Mouse (Mus musculus) heart, postnatal 4 days (tissue): ENCODE results near the gene Magoh. TPM values are rescaled to one million over a fixed set of nuclear protein-coding genes. Genes with fewer than 3 reads are reported as not detected.

Experiments used
- DNase-seq: peaks from one replicate; pipeline ENCODE4 v3.0.0; 2021
- total RNA-seq, 2 experiments: library from RNA; stranded (reverse); gene quantifications; 2 replicates each; pipeline ENCODE4 v1.2.3; 2021

Gene Magoh
- total RNA-seq, result 10 to 100 TPM; 69.6 to 79.9 TPM

DNA sequence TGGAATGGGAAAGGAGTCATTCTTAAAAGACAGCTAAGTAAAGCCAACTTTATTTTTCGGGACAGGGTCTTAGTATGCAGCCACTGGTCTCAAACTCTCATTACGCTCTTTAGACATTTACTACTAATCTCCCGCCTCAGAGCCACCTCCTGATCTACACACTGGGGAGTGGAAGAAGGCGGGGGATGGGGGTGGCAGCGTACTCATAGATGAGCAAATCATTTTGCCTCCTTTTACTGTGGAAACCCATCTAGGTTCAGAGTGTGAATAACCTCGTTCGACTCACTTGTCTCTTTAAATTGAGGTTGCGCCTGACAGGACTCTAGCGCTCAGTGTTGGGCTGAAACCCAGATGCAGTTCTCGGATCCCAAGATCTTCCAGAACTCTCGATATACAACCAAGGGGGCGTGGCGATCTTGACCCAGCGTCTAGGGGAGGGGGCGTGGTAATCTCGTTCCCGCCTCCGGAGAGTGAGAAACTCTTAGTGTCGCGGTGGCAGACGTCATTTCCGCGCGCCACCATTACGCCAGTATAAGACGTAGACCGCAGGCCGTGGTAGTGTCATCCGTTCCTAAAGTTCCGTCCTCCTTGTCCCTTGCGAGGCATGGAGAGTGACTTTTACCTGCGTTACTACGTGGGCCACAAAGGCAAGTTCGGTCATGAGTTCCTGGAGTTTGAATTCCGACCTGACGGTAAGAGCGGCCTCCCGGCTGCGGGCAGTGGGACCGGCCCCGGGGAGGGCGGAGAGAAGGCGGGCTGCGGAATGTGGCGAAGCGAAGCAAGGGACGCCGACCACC is at the start of gene Magoh:
TSS of gene Magoh (plus strand) at position 502 of the 797 bp plus-strand sequence.
- peak; percentile 97 for DNase-seq

DNA sequence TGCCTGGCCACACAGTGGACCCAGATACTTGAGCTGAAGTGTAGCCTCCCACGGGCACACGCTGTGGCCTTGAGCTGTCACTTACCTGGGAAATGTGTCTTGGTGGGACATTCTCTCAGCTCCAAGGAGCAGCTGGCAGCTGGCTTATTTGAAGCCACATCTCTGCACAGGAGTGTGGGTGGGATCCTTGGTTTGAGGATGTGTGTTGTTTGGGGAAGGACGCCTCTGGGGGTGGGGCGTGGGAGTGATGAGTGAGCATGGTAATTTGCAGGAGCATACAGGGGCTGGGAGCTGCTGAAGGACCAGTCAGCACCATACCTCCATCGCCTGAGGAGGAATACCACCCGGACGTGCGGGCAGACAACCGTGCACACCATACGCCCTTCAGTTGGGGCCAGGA is 49.4 kb upstream of the Magoh start:
- no peak for DNase-seq

DNA sequence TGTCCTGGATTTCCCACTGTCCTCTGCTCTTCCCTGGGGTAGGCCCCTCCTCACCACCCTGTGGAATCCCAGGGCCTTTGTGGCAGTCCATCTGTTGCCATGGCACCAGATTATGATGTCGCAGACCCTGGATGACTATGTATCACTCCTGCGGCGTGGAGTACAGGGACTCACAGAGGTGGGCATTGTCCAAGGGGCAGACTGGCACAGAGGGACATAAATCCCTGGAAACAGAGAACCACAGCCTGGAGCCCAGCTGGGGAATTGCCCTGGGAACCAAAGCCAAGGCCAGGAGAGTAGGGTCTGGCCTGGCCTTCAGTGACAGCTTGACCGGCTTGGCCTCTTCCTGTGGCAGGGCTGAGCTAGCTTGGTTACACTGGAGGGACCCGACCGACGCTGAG is 48.7 kb upstream of the Magoh start:
- DNase-seq, result no peak

DNA sequence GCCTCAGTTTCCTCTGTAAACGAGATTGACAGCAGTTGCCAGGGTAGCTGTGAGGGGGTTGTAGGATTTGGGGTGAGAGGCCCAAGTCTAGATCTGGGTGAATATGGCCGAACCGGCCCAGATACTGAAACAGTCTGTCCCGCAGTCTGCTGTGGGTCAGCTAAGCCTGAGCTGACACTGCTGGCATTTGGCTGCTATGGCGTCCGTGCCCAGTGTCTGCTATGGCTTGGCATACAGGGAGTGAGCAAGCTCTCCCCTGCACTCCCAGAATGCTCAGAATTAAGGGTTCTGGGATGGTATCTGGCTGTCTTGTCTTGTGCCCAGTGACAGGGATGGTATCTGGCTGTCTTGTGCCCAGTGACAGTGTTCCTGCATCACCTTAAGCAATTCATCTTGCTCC is 47.9 kb upstream of the Magoh start:
- no peak for DNase-seq

DNA sequence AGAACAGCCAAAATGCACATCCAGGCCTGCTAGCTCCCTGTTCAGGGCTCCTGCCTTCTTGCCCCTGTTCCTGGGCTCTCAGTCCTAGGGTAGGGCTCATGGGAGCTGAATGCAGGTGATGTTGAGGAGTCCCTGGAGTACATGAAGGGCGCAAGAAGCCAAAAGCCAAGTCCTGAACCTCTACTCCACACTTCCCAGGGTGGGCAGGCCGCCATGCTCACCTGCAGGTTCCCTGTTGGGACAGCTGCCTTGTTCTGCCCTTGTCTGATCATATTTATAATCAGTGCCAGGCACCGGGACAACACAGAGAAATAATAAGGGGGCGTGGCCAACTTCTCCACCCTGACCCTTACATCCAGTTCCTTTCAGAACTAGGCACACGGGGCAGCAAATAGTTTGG is 46.0 kb upstream of the Magoh start:
- DNase-seq, result no peak

DNA sequence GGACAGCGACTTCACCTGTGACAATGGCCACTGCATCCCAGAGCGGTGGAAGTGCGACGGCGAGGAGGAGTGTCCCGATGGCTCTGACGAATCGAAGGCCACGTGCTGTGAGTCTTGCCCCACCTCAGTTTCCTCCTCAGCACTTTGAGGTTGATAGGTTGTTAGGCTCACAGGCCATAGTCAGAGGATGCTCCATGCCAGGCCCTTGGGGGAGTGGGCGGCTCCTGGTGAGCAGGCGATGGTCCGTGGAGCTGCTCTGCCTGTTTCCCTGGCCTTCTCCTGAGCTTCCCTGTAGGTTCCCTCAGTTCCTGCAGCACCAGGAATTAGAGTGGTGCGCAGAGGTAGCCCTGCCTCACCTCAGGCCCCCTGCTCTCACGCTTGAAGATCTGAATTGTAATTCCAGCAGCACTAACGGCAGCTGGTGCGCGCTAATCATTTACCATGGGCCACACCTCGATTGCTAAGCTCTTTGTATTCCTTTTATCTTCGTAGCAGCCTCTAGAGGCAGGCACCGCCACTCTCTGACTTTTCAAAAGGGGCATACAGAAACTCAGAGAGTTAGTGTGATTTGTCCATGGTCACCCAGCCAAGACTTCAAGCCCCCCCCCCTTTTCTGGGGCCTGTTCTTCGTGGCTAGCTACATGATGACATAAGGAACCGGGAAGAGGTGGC is 44.8 kb upstream of the Magoh start:
- DNase-seq, result no peak

DNA sequence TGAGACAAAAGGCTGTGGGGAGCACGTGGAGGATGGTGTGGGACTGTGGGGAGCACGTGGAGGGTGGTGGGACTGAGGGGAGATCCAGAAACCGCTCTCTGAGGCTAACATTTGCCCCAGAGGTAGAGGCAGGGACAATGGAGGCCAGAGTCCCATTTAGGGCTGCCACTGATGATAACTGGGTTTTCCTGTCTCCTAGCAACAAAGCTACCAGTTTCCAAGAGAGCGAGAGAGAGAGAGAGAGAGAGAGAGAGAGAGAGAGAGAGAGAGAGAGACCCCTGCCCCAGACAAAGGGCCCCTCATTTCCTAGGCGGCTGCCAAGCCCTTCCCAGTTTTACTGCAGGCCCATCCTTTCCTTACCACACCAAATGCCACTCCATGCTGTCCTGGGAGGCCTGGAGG is 44.0 kb upstream of the Magoh start:
- no peak for DNase-seq

DNA sequence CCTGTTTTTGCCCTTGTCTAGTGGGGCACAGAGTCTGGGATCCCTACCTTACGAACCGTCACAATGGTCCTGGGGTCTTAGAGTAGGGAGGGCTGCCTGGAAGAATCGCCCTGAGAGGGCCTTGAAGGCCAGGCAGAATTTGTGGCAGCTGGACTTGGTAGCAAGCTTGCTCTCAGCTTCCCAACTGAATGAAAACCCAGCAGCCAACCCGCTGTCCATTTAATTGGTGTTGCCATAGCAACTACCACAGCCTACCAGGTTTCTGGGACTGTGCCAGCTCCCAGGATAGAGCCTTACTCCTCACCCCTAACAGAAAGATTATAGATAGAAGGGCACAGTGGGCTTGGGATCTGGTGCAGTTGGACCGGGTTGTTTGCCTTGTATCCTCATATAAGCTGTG is 42.8 kb upstream of the Magoh start:
- peak; percentile 27 for DNase-seq

DNA sequence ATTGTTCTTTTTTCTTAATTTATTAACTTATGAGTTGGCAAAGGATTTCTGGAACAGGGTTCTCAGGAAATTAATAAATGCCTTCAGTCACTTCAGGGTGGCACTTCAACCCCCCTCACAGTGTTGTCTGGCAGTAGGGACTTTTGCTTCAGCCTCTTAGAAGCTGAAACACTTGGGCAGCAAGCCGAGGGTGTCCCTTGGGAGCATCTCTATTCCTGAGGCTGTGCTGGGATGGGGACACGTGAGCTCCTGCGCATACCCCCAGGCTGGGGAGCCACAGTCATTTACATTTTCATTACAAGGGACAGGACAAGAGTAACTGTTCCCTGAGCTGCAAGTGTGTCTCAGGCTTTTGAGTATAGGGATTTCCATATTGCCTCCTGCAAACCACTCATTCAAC is 41.6 kb upstream of the Magoh start:
- no peak for DNase-seq

DNA sequence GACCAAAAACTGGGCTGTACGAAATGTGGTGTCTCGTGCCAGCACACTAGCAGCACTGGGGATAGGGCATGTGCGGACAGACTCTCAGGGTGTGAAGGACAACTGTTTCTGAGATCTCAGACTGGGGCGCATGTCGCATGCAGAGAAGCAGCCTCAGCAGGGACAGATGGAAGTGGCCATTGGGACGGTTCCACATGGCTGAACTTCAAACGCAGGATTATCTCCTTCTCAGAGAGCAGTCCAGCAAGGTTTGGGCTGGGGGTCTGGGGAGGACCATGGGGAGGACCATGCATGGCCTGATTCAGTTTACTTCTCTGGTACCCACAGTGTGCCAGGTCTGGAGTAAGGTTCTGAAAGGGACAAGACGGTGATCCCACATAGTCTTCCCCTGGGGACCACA is 35.9 kb upstream of the Magoh start:
- DNase-seq, result no peak

DNA sequence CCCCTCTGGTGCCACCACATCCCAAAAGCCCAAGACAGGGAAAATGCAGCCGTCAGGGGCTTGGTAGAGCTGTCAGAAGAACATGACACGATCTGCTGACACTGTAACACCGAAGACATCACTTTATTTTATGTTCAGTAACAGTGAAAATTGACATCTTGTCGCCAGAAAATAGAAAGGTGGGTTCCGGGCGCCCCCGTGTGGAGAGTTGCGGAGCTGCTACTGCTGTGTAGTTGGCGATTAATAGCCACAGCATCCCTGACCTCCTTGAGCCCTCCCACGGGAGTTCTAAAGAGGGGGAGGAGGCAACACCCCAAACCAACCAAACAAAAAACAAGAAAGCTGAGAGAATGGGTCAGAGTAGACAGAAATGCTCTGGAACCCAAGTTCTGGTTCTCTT is 34.6 kb upstream of the Magoh start:
- DNase-seq, result peak; percentile 87

DNA sequence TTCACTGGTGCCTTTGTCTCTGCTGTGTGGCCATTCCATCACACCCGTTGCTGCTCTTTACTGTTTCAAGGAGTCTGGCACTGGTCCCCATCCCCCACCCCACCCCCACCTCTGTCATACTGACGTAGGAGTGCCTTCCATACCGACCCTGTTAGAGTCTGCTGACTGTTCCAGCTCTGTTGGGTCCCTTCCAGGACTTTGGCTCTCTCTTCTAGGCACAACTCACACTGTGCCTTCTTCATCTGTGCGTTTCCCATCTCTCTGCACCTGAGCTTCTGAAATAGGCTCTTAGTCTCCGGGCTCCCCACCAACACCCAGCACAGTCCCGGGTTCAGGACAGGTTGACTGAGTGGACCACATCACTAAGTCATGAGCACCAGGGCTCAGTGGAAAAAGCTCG is 32.8 kb upstream of the Magoh start:
- DNase-seq, result no peak

DNA sequence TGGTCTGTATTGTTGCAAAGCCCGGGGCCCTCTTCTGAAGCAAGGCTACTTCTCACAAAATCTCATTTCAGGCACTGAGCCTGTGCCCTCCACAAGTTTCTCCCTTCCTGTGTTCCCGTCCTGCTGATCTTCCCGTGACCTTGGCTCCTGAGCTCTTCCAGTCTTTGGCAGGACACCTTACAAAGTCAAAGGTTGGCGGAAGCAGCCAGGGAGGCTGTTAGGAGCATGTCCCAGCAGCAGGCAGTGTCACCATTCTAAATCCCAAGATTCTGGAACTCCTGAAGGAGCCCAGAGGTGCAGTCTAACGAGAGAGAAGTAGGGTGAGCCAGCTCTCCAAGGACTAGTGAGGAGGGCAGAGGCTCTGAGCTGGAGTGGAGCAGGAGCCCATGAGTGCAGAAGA is 31.0 kb upstream of the Magoh start:
- DNase-seq, result no peak

DNA sequence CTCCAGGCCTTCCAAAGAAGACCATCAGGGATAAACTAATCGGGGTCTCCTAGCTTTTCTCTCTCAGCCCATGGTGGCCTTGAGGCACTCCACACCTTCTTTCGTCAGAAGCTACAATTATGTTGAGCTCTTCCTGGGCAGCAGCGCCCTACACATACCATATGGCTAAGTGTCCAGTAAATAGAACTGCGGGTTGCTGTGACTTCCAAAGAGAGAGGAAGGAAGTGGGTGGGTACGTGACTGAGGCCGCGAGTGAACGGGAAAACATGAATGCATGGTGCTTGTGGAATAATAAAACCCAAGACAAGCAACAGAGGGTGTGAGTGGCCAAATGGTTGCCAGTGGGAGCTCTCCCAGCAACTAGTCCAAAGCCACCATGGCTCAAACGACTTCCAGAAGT is 29.9 kb upstream of the Magoh start:
- no peak for DNase-seq

DNA sequence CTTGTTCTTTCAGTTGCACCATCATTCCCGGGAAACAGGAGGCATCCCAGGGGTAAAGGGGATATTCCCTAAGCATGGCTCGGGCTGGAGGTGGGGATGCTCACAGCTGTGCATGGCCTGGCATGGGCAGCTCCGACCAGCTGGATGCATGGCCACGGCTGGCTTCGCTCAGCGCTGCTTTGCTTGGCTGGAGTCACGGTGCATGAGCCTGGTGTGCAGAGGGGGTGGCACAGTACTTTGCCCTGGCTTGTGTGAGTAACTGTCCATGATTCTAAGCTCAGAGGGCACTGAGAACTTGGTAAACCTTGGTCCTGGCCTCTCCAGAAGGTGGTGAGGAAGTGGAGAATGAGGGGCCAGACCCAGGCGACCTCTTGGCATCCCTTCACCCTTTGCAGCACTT is 29.5 kb upstream of the Magoh start:
- no peak for DNase-seq

DNA sequence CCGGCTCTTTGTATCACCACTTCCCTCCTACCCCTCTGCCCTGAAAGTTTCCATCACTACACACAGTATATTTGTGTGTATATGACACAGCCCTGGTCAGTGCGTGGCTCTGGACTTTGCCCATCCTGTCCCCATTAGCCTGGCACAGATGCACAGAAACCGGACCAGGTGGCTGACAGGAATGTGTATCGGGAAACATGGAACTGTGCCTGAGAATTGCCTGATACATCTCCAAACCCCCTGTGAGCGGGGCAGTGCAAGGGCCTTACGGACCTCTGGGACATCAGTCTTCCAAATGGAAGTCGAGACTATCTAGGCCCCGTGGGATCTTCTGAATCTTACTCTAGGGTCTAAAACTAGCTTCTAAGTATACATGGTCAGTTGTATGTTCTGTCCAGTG is 26.2 kb upstream of the Magoh start:
- no peak for DNase-seq

DNA sequence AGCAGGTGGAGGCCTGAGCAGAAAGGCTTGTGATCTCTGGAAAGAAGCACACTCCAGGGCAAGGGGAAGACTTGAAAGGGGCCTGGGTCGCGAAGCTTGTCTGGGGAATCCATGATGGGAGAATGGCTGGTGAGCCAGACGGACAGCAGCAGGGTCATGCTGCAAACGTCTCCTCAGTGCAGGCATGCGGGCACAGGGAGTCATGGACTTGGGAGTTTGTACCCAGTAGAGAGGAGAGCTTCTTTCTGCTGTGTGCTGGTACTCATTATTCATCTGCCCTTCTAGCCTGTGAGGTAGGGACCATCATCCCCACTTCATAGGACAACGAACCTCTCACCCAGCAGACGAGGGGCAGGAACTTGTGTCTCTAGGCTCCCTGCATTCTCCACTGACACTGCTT is 25.7 kb upstream of the Magoh start:
- no peak for DNase-seq

DNA sequence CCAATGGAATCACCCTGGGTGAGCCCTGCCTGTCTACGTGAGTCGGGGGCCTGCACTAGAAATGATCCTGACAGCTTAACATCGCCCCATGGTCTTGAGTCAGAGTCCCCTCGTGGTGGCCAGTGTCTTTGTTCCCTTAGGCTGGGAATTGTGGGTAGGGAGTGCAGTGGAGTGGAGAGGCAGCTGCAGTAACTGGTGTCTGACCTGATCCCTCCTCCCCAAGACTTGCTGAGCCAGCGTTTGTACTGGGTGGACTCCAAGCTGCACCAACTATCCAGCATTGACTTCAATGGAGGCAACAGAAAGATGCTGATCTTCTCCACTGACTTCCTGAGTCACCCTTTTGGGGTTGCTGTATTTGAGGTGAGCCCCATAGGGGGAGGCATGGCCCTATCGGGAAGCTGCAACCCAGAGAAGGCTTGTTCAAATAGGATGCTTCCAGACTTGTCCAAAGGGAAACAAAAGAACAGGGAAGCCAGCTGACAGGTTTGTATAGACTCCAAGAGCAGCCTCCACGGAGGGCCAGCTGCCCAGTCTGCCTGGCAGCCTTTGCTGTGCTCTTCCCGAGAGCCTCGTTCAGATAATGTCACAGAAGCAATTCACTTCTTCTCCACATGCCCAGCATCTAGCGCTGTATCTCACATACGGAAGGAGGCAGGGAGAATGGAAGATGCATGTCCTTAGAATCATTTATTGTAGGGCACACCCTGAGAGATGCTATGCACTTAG is 22.4 kb upstream of the Magoh start:
- no peak for DNase-seq

DNA sequence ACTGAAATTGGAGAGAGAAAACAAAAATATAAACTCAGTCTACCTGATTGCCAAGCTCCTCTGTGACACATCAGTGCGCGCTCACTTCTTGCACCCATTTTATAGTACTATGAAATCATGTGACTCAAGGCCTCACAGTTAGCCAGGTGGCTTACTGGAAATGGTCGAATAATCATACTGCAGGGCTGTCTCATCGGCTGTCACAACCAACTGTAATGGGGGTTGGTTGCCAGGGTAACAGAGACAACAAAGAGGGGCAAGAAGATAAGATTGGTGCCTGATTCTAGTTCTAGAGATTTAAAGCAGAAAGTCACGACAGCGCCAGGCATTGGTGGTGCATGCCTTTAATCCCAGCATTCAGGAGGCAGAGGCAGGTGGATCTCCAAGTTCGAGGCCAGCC is 20.6 kb upstream of the Magoh start:
- no peak for DNase-seq

DNA sequence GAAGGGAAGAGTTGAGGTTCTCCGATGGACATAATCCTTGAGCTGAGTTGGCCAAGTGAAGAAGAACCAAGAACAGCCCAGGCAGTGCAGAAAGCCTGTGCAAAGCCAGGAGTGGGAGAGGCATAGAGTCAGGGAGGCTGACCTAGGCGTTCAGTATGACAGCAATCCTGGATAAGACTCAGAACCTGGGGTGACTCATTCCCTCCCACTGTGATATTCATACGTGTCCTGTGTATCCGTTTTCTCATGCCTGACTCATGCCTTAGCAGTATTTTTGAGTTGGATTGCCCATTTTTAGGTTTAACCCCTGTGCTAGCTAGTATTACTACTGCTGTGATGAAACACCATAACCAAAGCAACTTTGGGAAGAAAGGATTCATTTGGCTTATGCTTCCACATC is 14.7 kb upstream of the Magoh start:
- DNase-seq, result no peak

DNA sequence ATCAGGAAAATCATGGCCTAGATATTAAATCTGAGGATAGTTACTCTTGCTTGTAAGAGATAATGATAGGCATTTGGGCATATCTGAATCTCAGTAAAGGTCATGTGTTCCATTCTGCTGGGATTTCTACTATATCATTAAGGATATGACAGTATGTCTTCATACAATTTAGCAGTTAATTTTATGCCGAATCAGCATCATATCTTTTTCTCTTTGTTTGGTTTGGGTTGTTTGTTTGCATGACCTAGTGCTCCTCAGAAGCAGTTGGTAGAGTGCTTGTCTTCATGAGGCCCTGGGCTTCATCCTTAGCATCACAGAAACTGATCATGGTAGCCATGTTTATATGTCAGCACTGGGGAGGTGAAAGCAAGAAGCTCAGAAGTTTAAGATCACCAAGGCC is 2.1 kb downstream of the Magoh start:
- no peak for DNase-seq

DNA sequence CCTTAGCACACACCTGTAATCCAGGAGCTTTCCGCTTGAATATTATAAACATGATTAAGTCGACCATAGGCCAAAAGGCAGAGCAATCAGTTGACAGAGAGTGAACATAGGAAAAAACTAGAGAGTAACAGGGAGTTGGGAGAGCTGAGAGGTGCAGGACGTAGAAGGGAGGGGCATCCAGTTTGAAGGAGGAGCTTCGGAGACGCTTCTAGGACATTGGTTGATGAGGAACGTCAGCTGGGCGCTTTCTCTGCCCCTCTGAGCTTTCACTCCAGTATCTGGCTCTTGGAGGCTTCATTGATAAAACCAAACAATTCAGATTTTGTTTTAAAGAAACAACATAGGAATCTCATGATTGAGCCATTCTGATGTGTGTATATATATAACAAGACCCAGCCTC is 6.8 kb downstream of the Magoh start:
- no peak for DNase-seq

DNA sequence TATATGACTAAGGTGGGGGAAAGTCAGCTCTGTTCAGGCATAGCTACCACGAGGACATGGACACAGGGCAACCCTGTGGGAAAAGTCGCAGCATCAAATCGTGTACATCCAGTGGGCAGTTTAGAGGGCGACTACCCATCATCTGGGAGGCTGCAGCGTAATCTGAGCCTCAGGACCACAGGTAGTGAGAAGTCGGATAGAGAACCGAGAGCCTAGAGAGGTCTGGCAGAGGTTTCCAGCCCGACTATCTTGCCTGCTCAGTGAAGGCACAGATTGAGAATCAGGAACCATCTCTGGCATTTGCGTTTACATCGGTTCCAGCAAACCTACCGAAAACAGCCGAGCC is 9.8 kb downstream of the Magoh start:
- no peak for DNase-seq
